Mouse (Mus musculus): ENCODE results near the gene Col17a1. TPM values are rescaled to one million over a fixed set of nuclear protein-coding genes. Genes with fewer than 3 reads are reported as not detected.

Gene Col17a1
- total and polyA plus RNA-seq, 3 experiments = 0.18 to 0.37 TPM; not detected in 1

GRCm38 (mm10) chr19:47724903-47725302, 33.0 kb upstream of the Col17a1 start:
- Histone ChIP-seq H3K27me3 (ENCODE audit: control insufficient read depth, insufficient read depth, low read length) (no peaks in the 10 kb centered on the region), H3K4me1 (ENCODE audit: control insufficient read depth, insufficient read depth, low read length) (no peaks in the 10 kb centered on the region), H3K79me2 (replicated peaks; ENCODE audit: control insufficient read depth, insufficient read depth, low read length) (no peaks in the 10 kb centered on the region), H3K9ac (ENCODE audit: low read depth, low read length) (no peak overlapping the region), H3K27ac (no peak overlapping the region), H3K4me3 (no peak overlapping the region), H3K36me3 (ENCODE audit: control insufficient read depth, insufficient read depth, low read length) (no peaks in the 10 kb centered on the region)
- 53% methylated on average over 4 of the region's 4 CpGs for WGBS
- intact Hi-C loops (cut with DNase I) = no loop called here
- TF ChIP-seq POLR2A (IDR thresholded peaks at IDR 0.05; ENCODE audit: insufficient read depth, low read depth, low read length) = no peak
- no peak for TF ChIP-seq EP300 (IDR thresholded peaks at IDR 0.05; ENCODE audit: insufficient read depth, low read depth, low read length)
- no peak for TF ChIP-seq CTCF (IDR thresholded peaks at IDR 0.05)
- no peak for DNase-seq

DNA sequence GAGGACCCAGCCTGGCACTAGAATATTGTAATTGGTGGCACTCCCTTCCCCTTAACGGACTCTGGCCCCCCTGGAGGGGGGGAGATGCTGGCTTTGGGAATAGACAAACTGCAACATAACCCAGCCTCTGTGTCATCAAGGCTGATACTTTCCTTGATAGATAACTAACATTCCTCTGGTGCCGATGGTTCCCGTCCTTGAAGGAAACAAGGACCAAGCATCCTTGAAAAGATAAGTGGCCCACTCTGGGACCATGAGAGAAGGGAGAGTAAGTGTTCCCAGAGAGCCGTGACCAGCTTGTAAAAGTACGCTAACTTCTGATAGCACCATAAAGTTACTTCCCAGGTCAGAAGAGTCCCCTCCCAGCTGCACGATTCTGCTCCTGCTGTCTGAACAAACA, 30.6 kb upstream of the Col17a1 start:
- no peak overlapping the region for H3K4me3 ChIP-seq
- DNase-seq = no peak
- H3K79me2 ChIP-seq (replicated peaks; ENCODE audit: control insufficient read depth, insufficient read depth, low read length) = no peaks in the 10 kb centered on the region
- no peak overlapping the region for H3K9ac ChIP-seq (ENCODE audit: low read depth, low read length)
- WGBS = 33% methylated on average over 6 of the region's 6 CpGs
- H3K27ac ChIP-seq = no peak overlapping the region
- H3K36me3 ChIP-seq (ENCODE audit: control insufficient read depth, insufficient read depth, low read length) = no peaks in the 10 kb centered on the region
- no peaks in the 10 kb centered on the region for H3K4me1 ChIP-seq (ENCODE audit: control insufficient read depth, insufficient read depth, low read length)
- no peaks in the 10 kb centered on the region for H3K27me3 ChIP-seq (ENCODE audit: control insufficient read depth, insufficient read depth, low read length)
- intact Hi-C loops (cut with DNase I) = no loop called here
- TF ChIP-seq POLR2A (IDR thresholded peaks at IDR 0.05; ENCODE audit: insufficient read depth, low read depth, low read length) (no peak), CTCF (IDR thresholded peaks at IDR 0.05) (no peak), EP300 (IDR thresholded peaks at IDR 0.05; ENCODE audit: insufficient read depth, low read depth, low read length) (no peak)

GRCm38 (mm10) chr19:47719147-47719546, 27.3 kb upstream of the Col17a1 start:
- no peak for DNase-seq
- H3K27me3 ChIP-seq (ENCODE audit: control insufficient read depth, insufficient read depth, low read length) = no peaks in the 10 kb centered on the region
- TF ChIP-seq EP300 (IDR thresholded peaks at IDR 0.05; ENCODE audit: insufficient read depth, low read depth, low read length) (no peak), POLR2A (IDR thresholded peaks at IDR 0.05; ENCODE audit: insufficient read depth, low read depth, low read length) (no peak), CTCF (IDR thresholded peaks at IDR 0.05) (no peak)
- no peaks in the 10 kb centered on the region for H3K79me2 ChIP-seq (replicated peaks; ENCODE audit: control insufficient read depth, insufficient read depth, low read length)
- H3K36me3 ChIP-seq (ENCODE audit: control insufficient read depth, insufficient read depth, low read length) = no peaks in the 10 kb centered on the region
- no peak overlapping the region for H3K27ac ChIP-seq
- 81% methylated on average over 3 of the region's 3 CpGs for WGBS
- no peak overlapping the region for H3K4me3 ChIP-seq
- H3K9ac ChIP-seq (ENCODE audit: low read depth, low read length) = no peak overlapping the region
- H3K4me1 ChIP-seq (ENCODE audit: control insufficient read depth, insufficient read depth, low read length) = no peaks in the 10 kb centered on the region
- intact Hi-C loops (cut with DNase I) = no loop called here

DNA sequence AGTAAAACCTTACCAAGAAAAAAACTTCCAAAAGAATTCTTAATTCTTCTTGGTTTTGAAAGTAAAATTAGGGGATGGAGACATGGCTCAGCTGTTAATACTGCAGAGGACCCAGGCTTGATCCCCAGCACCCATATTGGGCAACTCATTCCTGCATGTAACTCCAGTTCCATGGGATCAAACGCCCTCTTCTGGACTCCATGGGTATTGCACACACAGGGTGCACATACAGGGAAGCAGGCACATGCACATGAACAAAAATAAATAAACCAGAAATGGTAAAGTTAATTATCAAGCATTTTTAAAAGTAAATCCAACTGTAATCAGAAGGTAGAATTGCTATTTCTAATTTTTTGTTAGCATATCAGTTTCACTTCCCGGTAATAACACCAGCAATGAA, 24.2 kb upstream of the Col17a1 start:
- Histone ChIP-seq H3K27ac (no peak overlapping the region), H3K4me3 (no peak overlapping the region), H3K4me1 (ENCODE audit: control insufficient read depth, insufficient read depth, low read length) (no peaks in the 10 kb centered on the region), H3K9ac (ENCODE audit: low read depth, low read length) (no peak overlapping the region), H3K36me3 (ENCODE audit: control insufficient read depth, insufficient read depth, low read length) (no peaks in the 10 kb centered on the region), H3K79me2 (replicated peaks; ENCODE audit: control insufficient read depth, insufficient read depth, low read length) (no peaks in the 10 kb centered on the region), H3K27me3 (ENCODE audit: control insufficient read depth, insufficient read depth, low read length) (no peaks in the 10 kb centered on the region)
- 64% methylated on average over 2 of the region's 2 CpGs for WGBS
- TF ChIP-seq EP300 (IDR thresholded peaks at IDR 0.05; ENCODE audit: insufficient read depth, low read depth, low read length) (no peak), CTCF (IDR thresholded peaks at IDR 0.05) (peak; percentile 32), POLR2A (IDR thresholded peaks at IDR 0.05; ENCODE audit: insufficient read depth, low read depth, low read length) (no peak)
- intact Hi-C loops (cut with DNase I) = no loop called here
- no peak for DNase-seq

GRCm38 (mm10) chr19:47713457-47713856, 21.6 kb upstream of the Col17a1 start:
- no peak for DNase-seq
- Histone ChIP-seq H3K4me3 (no peak overlapping the region), H3K27ac (no peak overlapping the region), H3K4me1 (ENCODE audit: control insufficient read depth, insufficient read depth, low read length) (no peaks in the 10 kb centered on the region), H3K27me3 (ENCODE audit: control insufficient read depth, insufficient read depth, low read length) (no peaks in the 10 kb centered on the region), H3K9ac (ENCODE audit: low read depth, low read length) (no peak overlapping the region), H3K79me2 (replicated peaks; ENCODE audit: control insufficient read depth, insufficient read depth, low read length) (no peaks in the 10 kb centered on the region), H3K36me3 (ENCODE audit: control insufficient read depth, insufficient read depth, low read length) (no peaks in the 10 kb centered on the region)
- no peak for TF ChIP-seq POLR2A (IDR thresholded peaks at IDR 0.05; ENCODE audit: insufficient read depth, low read depth, low read length)
- no peak for TF ChIP-seq CTCF (IDR thresholded peaks at IDR 0.05)
- TF ChIP-seq EP300 (IDR thresholded peaks at IDR 0.05; ENCODE audit: insufficient read depth, low read depth, low read length) = no peak
- 51% methylated on average over 9 of the region's 9 CpGs for WGBS
- intact Hi-C loops (cut with DNase I) = no loop called here

DNA sequence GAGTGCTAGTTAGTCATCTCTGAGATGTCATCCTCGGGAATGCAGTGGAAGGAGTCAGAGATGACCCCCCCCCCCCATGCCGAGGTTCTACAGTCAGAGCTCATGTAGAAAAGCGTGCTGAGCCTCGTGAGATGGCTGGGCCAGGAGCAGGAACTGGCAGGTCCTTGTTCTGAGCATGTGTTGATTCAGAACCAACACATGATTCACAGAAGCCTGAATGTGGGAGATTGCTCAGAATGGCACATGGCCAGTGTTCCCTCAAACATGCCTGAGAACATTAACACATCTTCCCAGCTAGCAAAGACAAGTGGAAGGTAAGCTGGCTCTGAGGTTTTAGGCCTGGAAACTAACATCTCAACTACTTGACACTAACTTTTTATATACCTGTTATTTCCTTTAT, 18.5 kb upstream of the Col17a1 start:
- WGBS = 80% methylated on average over 4 of the region's 4 CpGs
- Histone ChIP-seq H3K27me3 (ENCODE audit: control insufficient read depth, insufficient read depth, low read length) (no peaks in the 10 kb centered on the region), H3K36me3 (ENCODE audit: control insufficient read depth, insufficient read depth, low read length) (no peaks in the 10 kb centered on the region), H3K9ac (ENCODE audit: low read depth, low read length) (no peak overlapping the region), H3K79me2 (replicated peaks; ENCODE audit: control insufficient read depth, insufficient read depth, low read length) (no peaks in the 10 kb centered on the region), H3K27ac (no peak overlapping the region), H3K4me1 (ENCODE audit: control insufficient read depth, insufficient read depth, low read length) (no peaks in the 10 kb centered on the region), H3K4me3 (no peak overlapping the region)
- no peak for TF ChIP-seq POLR2A (IDR thresholded peaks at IDR 0.05; ENCODE audit: insufficient read depth, low read depth, low read length)
- TF ChIP-seq EP300 (IDR thresholded peaks at IDR 0.05; ENCODE audit: insufficient read depth, low read depth, low read length) = no peak
- TF ChIP-seq CTCF (IDR thresholded peaks at IDR 0.05) = no peak
- DNase-seq = no peak
- intact Hi-C loops (cut with DNase I) = no loop called here
